Mouse (Mus musculus) CH12F3 (cell line): ENCODE measurements around the gene Ccno.
"Not testable (repeated sequence)": the region's sequence is repeated elsewhere in the genome, so short reads cannot be mapped to it uniquely, and the experiment has no call there.

Experiments used
- in situ Hi-C: fragments of 300-500 bp; cut with MboI; formaldehyde crosslinking; loops from 2 replicates; pipeline ENCODE4 v1.14.3; 2020; ENCODE audit warnings: low sequenced_read_pairs

Ccno gene

DNA sequence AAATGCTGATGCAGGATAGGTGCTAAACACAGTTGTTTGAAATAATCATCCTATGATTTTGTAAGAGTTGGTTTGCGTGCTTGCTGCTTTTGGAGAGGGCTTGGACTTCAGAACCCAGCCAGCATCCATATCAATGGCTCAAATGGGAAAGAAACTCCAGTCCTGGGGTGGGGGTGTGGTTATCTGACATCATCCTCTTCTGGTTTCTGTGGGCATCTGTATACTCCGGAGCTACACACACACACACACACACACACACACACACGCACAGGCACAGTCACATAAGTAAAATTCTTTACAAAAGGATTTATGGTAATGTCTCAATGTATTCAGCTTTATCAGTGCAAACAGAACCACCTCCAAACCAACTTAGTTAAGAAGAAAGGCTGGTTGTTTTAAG is 12.5 kb downstream of the Ccno start:
- in situ Hi-C loops, result no loop called here

DNA sequence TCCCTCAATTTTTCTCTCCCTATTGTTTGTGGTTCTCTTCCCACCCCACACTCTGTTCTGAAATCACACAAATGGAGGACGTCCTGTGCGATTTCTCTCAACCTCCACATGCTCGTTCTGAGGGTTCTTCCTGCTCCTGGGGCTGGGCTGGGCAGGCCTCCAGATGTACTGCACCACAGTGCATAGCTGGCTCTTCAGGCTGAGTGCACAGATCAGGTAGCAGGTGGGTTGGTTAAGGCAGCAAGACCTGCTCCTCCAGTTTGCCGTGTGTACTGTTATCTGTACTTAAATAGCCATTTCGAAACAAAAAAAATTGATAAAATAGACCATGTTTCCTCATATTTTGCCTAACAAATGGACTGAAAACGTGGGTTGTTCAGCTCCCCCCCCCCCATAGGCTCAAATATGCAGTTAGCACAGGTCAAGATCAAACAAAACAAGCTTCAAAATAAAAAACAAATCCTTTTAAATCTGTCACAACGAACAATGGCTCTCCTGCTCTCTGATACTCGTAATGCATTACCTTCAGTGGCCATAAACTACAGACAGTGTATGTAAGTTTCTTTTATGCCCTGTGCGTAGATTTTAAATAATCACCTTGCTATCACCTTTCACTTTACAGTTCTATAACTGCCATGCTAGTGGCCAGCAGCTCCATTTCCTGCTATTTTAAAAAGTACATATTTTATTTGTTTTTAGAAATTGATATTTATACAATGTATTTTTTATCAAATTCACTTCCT is 13.1 kb downstream of the Ccno start:
- in situ Hi-C loops, result no loop called here

DNA sequence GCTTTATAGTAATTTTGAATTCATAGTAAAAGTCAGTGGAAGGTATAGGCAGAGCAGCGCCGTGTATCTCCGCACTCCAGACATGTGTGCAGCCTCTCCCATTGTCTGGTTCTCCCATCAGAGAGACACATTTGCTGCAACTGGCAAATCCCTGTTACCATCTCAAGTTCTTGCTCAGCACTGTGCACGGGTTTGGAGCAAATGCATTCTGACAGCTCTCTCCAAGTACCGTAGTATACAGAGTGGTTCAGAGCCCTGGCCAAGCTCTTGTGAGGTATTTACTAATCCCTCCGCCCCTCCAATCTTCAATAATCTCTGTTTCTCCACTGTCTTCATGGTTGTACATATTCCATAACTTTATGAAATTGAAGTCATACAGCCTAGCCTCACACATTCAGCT is 25.1 kb downstream of the Ccno start:
- in situ Hi-C loops, result no loop called here

DNA sequence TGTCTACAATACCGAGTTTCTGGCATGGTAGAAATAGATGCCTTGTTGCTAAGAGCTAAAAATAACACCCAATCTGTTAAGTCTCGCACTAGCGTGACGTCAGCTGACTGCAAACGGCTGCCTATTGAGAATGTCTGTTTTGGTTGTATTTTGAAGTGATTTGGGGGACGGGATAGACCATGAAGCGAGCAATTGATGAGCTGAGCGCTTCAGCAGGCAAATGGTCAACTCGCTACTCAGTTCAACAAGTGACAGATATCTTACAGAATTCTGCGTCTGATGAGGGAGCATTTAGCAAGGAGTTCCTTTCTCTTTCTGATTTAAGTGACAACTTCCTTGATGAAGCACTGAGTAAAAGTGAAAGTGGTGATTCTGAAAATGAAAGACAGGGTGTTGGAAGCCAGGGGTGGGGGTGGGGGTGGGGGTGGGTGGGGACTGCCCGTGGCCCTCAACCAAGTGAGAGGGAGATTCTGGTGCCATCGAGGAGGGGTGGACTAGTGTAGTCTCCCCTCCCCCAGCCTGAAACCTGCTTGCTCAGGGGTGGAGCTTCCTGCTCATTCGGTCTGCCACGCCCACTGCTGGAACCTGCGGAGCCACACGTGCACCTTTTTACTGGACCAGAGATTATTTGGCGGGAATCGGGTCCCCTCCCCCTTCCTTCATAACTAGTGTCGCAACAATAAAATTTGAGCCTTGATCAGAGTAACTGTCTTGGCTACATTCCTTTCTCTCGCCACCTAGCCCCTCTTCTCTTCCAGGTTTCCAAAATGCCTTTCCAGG is 25.8 kb downstream of the Ccno start:
- in situ Hi-C loops, result not testable (repeated sequence)

DNA sequence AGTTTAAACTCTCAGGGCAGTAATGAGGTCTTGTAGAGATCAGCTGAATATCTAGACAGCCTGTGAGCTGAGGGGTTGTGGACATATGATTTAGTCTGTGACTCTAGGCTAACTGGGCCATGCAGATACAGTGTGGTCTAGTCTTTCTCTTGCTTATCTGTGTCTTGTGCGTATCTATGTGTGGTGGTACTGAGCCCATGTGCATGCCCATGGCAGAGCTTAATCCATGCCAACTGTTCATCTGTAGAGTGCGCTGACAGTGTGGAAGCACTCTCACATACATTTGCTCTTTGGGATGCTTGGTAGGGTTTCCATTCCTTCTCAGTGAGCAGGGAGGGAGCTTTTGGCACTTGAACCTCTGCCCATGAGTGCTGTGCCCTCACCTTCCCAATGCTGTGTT is 33.9 kb downstream of the Ccno start:
- in situ Hi-C loops, result no loop called here

DNA sequence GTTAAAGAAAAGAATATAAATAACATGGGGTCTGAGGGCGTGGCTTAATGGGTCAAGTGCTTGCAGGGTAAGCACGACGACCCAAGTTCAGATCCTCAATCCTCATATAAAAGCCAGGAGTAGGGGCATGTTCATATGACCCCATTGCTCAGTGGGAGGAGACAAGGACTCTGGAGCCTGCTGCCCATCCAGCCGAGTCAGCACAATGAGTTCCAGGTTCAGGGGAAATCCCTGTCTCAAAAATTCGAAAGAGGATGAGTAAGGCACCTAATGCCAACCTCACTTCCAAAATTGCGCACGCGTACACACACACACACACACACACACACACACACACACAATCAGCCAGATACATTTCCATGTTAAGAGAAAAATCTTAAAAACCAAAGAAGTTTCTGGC is 34.9 kb downstream of the Ccno start:
- in situ Hi-C loops, result no loop called here

DNA sequence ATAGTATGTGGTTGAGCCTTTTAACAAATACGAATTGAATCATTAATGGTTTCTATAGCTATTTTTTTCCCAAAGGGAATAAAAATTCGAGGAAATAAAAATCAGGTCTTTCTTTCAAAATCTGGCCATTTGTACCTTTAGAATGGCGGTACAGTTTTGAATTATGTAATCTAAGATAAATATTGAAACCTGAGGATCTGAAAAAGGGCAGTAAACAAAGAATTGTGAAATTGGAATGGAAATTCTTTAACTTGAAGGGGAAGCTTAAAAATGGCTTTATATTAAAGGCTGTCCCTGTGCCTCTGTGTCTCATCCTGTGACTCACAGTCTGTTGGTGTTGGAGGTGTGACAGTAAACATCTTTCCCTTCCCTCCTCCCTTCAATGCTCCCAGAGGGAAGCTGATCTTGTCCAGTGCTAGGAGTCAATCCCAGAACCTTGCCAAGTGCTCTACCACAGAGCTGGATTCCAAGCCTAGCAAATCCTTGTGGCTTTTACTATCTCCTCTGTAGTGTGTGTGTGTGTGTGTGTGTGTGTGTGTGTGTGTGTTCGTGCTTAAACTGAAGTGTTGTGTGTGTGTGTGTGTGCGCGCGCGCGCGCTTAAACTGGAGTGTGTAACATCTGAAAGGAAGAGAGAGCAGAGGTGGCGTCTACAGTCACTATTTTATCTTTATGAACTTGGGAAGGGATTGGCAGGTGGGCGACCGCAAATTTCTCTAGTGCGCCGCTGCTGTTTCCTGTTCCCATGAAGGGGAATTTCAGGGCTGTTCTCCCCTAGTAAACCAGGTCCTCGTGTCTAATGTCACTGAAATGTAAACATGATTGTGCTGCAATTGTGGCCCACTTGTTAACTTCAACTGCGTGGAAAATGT is 35.9 kb downstream of the Ccno start:
- in situ Hi-C loops, result no loop called here

DNA sequence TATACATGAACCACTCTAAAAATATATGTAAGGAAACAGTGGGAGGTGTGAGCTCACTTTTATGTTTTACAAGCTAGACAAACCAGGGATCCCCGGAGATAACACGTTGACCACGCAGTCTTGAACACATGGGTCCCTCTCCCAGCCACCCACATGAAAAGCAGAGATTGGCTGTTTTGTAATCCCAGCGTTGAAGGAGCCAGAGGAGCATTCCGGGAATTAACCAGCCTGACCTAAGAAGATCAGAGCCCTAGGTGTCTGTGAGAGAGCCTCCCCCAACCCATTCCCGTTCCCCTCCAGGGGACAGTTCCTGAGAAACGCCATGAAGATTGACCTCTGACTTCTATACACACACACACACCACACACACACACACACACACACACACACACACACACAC is 43.7 kb downstream of the Ccno start:
- in situ Hi-C loops, result loop anchor here (10.0 to 25.0 kb wide), 2 partner anchors 357 to 744 kb away; partner anchors contain the start of gene Ankrd55

DNA sequence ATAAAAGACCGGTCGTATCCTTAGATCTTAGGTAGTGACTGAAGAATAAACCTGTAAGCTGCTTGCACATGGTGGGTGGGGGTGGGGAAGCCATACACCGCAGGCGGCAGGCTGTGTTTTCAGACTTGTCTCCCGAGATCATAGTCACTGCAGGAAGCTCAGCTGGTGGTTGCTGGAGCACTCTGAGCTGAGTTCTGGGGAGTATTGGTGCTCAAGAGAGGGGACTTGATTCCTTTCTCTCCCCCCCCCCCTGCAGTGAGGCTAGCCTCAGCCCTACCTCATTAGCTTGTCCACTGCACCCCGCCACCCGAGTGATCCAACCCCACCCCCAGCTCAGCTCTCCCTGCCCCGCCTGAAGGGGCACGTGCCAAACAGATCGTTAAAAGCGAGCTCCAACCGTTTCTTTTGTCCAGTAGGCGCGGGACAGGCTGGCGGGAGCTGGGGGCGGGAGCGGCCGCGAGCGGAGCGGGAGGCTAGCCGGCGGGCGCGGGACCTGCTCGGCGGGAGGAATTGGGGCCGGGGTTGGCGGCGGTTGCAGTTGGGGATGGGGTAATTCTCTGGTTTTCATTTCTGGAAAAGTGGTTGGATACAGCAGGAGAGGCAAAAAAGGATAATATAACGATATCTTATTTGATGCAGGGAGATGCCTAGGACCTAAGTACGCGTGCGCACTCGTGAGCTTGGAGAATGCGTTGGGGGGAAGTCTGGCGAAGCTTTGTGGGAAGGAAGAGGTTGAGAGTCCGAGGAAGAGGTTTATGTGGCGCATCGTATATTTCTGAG is 44.4 kb downstream of the Ccno start:
- in situ Hi-C loops, result loop anchor here (10.0 to 25.0 kb wide), 2 partner anchors 357 to 745 kb away; partner anchors contain the start of gene Ankrd55

DNA sequence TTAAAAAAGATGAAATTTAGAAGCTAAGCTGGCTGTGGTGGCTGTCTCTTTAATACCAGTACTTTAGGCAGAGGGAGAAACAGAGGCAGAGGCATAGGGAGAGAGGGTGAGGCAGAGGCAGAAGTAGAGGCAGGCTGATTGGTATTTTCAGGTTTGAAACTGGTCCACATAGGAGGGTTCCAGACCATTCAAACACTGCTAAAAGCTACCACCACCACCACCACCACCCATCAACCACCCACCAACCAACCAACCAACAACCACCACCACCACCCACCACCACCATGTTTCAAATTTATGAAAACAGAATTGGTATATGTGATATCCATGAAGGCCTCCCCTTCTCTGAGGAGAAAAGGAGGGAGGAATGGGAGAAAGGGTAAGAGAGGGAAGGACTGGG is 45.2 kb downstream of the Ccno start:
- in situ Hi-C loops, result loop anchor here (10.0 to 25.0 kb wide), 2 partner anchors 358 to 746 kb away; partner anchors contain the start of gene Ankrd55

DNA sequence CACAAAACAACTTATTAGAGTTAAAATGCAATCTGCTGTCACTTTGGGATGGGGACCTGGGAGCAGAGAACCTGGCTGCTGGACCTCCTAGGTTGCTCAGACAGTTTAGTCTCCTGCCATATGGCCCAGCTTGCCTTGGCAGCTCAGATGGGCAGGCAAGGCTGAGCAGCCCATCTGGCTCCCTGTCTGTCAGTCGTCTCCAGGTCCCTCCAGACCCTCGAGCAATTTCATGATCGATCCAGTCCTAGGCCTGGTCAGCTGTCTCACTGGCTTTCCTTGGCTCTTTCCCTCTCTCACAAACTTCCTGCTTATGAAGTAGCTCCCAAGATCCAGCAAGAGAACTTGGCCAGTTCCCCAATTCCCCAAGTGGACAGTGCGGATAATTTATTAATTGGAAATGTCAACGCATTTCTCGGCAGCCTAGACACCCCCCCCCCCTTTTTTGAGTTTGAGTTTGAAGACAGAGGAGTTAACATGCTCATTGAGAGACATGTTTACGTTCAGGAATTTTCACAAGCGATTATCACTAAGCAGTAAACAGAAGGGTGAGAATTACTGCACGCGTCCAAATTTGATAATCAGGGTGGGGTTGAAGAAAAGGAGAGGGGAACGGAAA is 46.8 kb downstream of the Ccno start:
- in situ Hi-C loops, result loop anchor here (10.0 to 25.0 kb wide), 2 partner anchors 360 to 747 kb away; partner anchors contain the start of gene Ankrd55

DNA sequence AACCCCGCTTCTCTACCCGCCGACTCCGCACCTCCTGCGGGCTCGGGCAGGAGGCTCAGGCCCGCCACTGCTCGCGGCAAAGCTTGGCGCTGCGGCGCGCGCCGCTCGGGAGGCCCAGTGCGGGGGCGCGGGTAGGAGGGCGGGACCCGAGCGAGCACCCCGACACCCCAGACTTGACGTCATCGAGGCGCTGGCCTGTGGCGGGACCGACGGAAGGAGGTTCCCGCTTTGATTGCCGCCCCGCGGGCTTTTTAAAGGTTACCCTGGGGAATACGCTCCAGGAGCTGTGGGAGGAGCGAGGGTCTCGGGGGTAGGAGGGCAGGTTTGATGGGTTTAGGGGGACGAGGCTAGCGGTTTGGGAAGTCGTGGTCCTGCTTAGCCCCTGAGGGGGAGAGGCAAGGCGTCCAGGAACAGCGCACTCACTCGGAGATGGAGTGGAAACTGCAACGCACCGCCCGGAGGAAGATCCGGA is 47.4 kb downstream of the Ccno start, which contains the start of gene Cdc20b:
Cdc20b (plus strand) TSS at position 162 of the 472 bp plus-strand sequence.
- in situ Hi-C loops, result loop anchor here (10.0 to 25.0 kb wide), 2 partner anchors 360 to 748 kb away; partner anchors contain the start of gene Ankrd55

DNA sequence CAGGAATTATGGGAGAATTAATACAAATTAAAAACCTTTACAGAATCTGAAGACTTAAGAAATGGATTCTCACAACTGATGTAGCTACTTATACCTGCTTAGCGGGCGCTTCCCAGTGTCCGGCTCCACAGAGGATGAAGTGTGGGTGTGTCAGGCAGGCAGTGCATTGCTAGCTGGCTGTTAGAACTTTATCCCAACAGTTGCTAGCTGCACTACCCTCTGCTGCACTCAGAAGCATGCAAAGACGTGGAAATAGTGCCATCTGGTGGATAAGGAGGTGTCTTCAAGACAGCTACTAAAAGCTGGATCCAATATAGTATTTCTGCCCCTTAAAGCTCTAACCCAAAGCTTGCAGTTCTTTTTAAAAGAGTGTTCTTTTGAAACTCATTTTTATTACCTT is 48.2 kb downstream of the Ccno start:
- in situ Hi-C loops, result loop anchor here (10.0 to 25.0 kb wide), 2 partner anchors 361 to 749 kb away; partner anchors contain the start of gene Ankrd55
